Mouse (Mus musculus) heart, embryonic 16.5 days (tissue): ENCODE results near the gene Sept9. TPM values are rescaled to one million over a fixed set of nuclear protein-coding genes. Genes with fewer than 3 reads are reported as not detected.

Experiments used
- ATAC-seq: fragments of 200-750 bp; cut with Nextera tagmentation; replicated peaks from 2 replicates; pipeline ENCODE4 v1.8.0; 2017; ENCODE audit warnings: moderate number of reproducible peaks; ENCODE audit not compliant: insufficient read depth, low FRiP score; ENCODE audit errors: extremely low read depth
- H3K27ac ChIP-seq: fragments of 300-500 bp; sonication (generic); 2 replicates; pipeline ENCODE4 v1.5.1; 2014; ENCODE audit warnings: mild to moderate bottlenecking, low read length, control low read depth, moderate library complexity
- H3K27me3 ChIP-seq: fragments of 300-500 bp; sonication (generic); 2 replicates; pipeline ENCODE4 v1.6.1; 2014; ENCODE audit warnings: low read length, mixed read lengths; ENCODE audit not compliant: control insufficient read depth, insufficient read depth
- H3K36me3 ChIP-seq: fragments of 300-500 bp; sonication (generic); 2 replicates; pipeline ENCODE4 v1.6.1; 2014; ENCODE audit not compliant: control insufficient read depth, insufficient read depth
- H3K4me1 ChIP-seq: fragments of 300-500 bp; sonication (generic); 2 replicates; pipeline ENCODE4 v1.6.1; 2014; ENCODE audit warnings: low read length, mixed read lengths; ENCODE audit not compliant: control insufficient read depth, insufficient read depth
- H3K4me2 ChIP-seq: fragments of 300-500 bp; sonication (generic); 2 replicates; pipeline ENCODE4 v1.6.1; 2014; ENCODE audit warnings: low read depth, mild to moderate bottlenecking, control low read depth, low read length
- H3K4me3 ChIP-seq: fragments of 300-500 bp; sonication (generic); 2 replicates; pipeline ENCODE4 v1.5.1; 2014; ENCODE audit warnings: mild to moderate bottlenecking, control low read depth, low read length
- H3K9ac ChIP-seq: fragments of 300-500 bp; sonication (generic); 2 replicates; pipeline ENCODE4 v1.6.1; 2014; ENCODE audit warnings: low read length, control low read depth
- H3K9me3 ChIP-seq: fragments of 300-500 bp; sonication (generic); replicated peaks from 2 replicates; pipeline ENCODE4 v1.6.1; 2016; ENCODE audit warnings: low read length; ENCODE audit not compliant: control insufficient read depth
- WGBS: fragments of 180-500 bp; shearing (Covaris S2); extraction: QIAGEN DNeasy Blood & Tissue Kit; methylation state at CpG from one replicate; pipeline ENCODE4 v1.1.7; 2014; 5-methylcytosine and 5-hydroxymethylcytosine counted together
- polyA plus RNA-seq: library from polyadenylated mRNA; unstranded; fragments of >200 nt; fragmentation: Nextera tagmentation; extraction: Ambion mirVana; gene quantifications from 2 replicates; pipeline ENCODE4 v1.2.1, GENCODE M21; 2015

Sept9 gene
- polyA plus RNA-seq, 1 experiment from 2014 or later, result 71.0 TPM

DNA sequence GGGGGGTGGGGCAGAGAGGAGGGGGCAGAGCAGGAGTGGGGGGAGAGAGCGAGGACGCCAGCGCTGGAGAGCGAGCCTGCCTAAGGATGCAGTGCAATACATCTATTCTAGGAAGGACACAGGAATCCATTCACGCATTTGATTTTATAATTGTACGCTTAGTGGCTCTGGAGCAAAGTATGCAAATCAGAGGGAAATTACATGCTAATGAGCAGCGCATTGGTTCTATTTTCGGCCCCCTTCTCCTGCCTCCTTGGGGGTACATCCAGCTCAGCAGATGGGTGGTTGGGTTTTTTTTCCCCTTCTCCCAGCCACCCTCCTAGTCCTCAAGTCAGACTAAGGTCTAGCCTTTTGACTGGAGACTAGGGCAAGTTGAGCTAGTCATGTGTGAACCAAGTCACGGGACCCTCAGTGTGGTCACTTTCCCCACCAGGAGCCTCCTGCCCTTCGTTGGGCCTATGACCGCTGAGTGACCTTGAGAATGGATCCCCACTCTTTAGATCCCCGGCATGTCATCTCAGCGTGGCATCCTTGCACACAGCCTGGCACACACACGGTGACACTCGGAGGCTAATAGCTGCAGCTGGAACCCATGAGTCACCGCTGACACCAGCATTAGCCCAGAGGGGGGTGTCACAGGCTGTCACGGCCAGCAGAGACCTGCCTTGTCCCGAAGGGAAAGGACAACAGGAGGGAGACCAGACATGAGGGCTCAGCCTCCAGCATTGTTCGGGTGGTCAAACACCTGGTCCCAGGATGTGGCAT lies 29.5 kb upstream of the Sept9 start:
- 90% methylated on average over 18 of the region's 19 CpGs for whole genome bisulfite sequencing
- H3K4me2 ChIP-seq, result no peak overlapping the region
- no peak for ATAC-seq
- no peaks in the 10 kb centered on the region for H3K27me3 ChIP-seq
- no peak overlapping the region for H3K27ac ChIP-seq
- H3K4me1 ChIP-seq, result peaks cover 4% of the 10 kb centered on the region
- no peaks in the 10 kb centered on the region for H3K9me3 ChIP-seq
- no peak overlapping the region for H3K9ac ChIP-seq
- H3K4me3 ChIP-seq, result no peak overlapping the region
- no peaks in the 10 kb centered on the region for H3K36me3 ChIP-seq

DNA sequence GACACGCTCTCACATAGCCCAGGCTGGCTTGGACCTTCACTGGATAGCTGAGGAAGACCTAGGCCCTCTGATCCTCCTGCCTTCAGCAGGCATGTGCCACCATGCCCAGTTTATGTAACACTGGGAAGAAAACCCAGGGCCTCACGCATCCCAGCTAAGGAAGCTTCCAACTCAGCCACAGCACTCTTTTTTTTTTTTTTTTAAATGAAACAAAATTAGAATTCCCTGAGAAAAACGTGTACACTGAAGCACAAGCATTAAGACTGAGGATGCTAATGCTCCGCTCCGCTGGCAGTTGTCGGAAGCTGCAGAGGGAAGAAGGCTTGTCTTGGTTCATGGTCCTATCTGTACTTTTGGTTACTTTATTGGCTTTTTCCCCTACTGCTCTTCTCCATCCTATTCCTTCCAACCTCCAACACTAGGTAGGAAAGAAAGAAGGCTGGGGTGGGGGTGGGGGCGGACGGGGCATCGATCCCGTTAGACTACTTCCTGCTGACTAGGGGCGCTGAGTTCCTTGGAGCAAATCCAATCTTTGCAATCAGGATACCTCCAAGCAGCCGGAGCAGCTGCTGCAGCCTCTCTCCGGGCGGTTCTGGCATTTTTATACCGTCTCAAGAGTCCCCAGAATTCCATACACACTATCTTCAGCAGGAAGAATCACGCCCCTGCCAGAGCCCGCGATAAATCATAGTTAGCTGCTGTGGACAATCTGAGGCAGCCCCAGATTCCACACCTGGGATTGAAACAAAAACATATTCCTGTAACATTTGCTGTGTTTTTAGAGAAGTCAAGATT lies 25.2 kb upstream of the Sept9 start:
- peak overlapping the region; percentile 42 for H3K9ac ChIP-seq
- no peaks in the 10 kb centered on the region for H3K9me3 ChIP-seq
- H3K4me2 ChIP-seq, result peak overlapping the region; percentile 63
- peak overlapping the region; percentile 44 for H3K4me3 ChIP-seq
- H3K36me3 ChIP-seq, result no peaks in the 10 kb centered on the region
- 34% methylated on average over 18 of the region's 18 CpGs for WGBS
- H3K4me1 ChIP-seq, result peaks cover 4% of the 10 kb centered on the region
- ATAC-seq, result no peak
- H3K27me3 ChIP-seq, result peaks cover 4% of the 10 kb centered on the region; the same call in 1 of the 2 replicates
- peak overlapping the region; percentile 62 for H3K27ac ChIP-seq

DNA sequence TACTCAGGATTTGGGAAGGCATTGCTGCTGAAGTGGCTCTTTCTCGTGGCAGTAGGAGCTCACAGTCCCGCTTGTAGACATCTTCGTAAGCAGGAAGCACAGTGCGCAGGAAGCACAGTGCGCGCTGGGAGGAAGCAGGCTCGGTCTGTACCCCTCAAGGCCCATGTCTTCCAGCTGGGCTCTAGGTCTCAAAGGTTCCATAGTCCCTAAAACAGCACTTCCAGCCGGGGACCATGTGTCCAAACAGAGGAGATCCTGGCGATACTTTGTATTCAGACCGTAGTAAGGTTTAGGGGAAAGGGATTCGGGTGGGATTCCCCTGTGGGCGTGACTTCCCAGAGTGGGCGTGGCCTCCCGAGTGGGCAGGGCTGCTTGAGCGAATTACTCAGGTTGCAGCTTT lies 24.5 kb upstream of the Sept9 start:
- H3K4me2 ChIP-seq, result peak overlapping the region; percentile 63
- peak overlapping the region; percentile 42 for H3K9ac ChIP-seq
- peak overlapping the region; percentile 44 for H3K4me3 ChIP-seq
- ATAC-seq, result no peak
- 38% methylated on average over 15 of the region's 15 CpGs for WGBS
- H3K36me3 ChIP-seq, result no peaks in the 10 kb centered on the region
- H3K4me1 ChIP-seq, result peaks cover 4% of the 10 kb centered on the region
- H3K27me3 ChIP-seq, result peaks cover 4% of the 10 kb centered on the region; the same call in 1 of the 2 replicates
- H3K9me3 ChIP-seq, result no peaks in the 10 kb centered on the region; the same call in 1 of the 2 replicates
- H3K27ac ChIP-seq, result peak overlapping the region; percentile 62

DNA sequence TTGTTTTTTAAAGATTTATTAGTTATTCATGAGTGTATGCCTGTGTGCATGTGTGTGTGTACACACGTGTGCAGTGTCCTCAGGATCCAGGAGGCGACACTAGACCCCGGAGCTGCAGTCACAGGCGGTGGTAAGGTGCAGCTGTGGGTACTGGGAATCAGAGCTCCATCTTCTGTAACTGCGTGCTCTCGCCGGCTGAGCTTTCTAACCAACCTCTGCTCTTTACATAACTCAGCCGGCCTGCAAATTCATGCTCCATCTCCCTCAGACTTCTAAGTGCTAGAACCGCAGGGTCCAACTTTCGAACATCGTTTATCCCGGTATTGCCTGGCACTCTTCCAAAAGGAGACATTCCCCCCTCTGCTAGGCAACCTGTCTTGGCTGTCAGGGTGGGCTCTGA lies 24.0 kb upstream of the Sept9 start:
- Histone ChIP-seq H3K27ac (no peak overlapping the region), H3K4me3 (no peak overlapping the region), H3K36me3 (no peaks in the 10 kb centered on the region), H3K27me3 (peaks cover 4% of the 10 kb centered on the region; the same call in 1 of the 2 replicates), H3K9me3 (peaks cover 3% of the 10 kb centered on the region; the same call in 1 of the 2 replicates), H3K4me2 (no peak overlapping the region), H3K4me1 (peaks cover 4% of the 10 kb centered on the region), H3K9ac (no peak overlapping the region)
- WGBS, result 81% methylated on average over 12 of the region's 12 CpGs
- no peak for ATAC-seq

DNA sequence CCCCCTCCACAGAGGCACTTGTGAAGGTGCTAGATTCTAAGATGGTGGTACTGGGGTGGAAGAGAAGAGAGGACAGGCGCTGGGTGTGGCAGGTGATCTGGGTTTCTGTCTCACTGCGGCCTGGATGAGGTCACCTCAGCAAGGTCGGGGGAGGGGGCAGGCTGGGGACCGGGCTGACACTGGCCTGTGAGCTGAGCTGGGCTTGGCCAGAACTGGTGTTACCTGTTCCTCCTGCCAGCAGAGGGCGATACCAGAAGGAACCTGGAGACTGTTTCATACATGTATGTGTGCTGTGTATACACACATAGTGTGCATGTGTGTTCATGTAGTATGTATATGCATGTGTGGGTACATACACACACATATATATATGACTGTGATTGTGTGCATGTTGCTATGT lies 23.2 kb upstream of the Sept9 start:
- no peak overlapping the region for H3K4me2 ChIP-seq
- ATAC-seq, result 0 out of 2 replicates have a peak, but pooled peaks have one; percentile 31
- H3K36me3 ChIP-seq, result no peaks in the 10 kb centered on the region
- no peak overlapping the region for H3K9ac ChIP-seq
- WGBS, result 29% methylated on average over 5 of the region's 5 CpGs
- H3K9me3 ChIP-seq, result peaks cover 5% of the 10 kb centered on the region; the same call in 1 of the 2 replicates
- H3K27ac ChIP-seq, result no peak overlapping the region
- H3K27me3 ChIP-seq, result peaks cover 4% of the 10 kb centered on the region; the same call in 1 of the 2 replicates
- H3K4me1 ChIP-seq, result peaks cover 4% of the 10 kb centered on the region
- no peak overlapping the region for H3K4me3 ChIP-seq

DNA sequence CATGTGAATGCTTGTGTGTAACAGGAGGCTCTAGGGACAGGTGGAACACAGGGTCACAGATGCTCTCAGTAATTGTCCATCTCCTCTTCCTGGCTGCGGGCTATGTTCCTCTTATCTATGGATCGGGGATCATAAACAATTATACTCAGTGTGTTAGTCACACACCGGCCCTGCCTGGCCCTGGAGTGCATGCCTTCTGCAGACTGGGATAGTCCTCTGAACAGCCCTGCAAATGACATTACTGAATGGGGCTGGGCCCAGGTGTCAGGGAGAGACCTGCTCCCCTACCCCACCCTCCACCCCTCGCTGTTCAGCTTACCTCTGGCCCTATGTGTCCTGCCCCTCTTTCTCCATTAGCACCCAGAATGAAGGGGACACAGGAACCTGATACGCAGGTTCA lies 22.6 kb upstream of the Sept9 start:
- H3K27ac ChIP-seq, result no peak overlapping the region
- no peak overlapping the region for H3K4me2 ChIP-seq
- peaks cover 4% of the 10 kb centered on the region; the same call in 1 of the 2 replicates for H3K27me3 ChIP-seq
- no peaks in the 10 kb centered on the region for H3K36me3 ChIP-seq
- ATAC-seq, result no peak
- H3K9ac ChIP-seq, result no peak overlapping the region
- peaks cover 10% of the 10 kb centered on the region; the same call in 1 of the 2 replicates for H3K9me3 ChIP-seq
- H3K4me1 ChIP-seq, result peaks cover 4% of the 10 kb centered on the region
- H3K4me3 ChIP-seq, result no peak overlapping the region
- WGBS, result 70% methylated on average over 5 of the region's 5 CpGs

DNA sequence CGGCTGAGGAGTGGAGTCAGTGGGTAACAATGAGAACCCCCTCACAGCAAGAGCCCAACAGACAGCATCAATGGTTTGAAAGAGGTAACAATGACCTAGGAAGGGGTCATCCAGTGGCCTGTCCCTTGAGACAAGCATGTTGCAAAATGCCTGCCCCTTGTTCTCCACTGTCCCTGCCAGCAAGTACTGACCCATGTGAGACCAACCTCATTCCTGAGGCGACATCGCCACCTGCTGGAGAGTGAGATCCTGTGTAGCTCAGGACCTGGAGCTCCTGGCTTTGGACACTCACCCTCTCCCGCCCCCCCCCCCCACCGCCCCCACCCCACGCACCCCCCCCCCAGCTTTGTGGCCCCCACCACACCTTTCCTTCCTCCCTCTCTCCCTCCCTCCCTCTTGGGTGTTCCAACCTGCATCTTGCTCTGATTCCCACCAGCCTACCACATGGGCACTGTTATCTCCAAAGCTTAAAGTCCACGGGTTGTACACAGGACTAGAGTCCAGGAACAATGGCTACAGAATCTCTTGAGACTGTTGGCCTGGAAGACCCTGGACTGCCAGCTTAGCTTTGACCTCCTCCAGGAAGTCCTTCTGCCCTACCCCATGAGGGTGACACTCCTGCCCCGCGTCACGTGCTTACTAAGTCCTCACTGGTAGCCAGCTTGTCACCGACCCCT lies 22.0 kb upstream of the Sept9 start:
- Histone ChIP-seq H3K27me3 (peaks cover 4% of the 10 kb centered on the region; the same call in 1 of the 2 replicates), H3K4me2 (no peak overlapping the region), H3K4me3 (no peak overlapping the region), H3K36me3 (no peaks in the 10 kb centered on the region), H3K9ac (no peak overlapping the region), H3K27ac (no peak overlapping the region), H3K4me1 (peaks cover 4% of the 10 kb centered on the region), H3K9me3 (peaks cover 15% of the 10 kb centered on the region)
- WGBS, result 43% methylated on average over 8 of the region's 11 CpGs
- ATAC-seq, result peak; percentile 71

DNA sequence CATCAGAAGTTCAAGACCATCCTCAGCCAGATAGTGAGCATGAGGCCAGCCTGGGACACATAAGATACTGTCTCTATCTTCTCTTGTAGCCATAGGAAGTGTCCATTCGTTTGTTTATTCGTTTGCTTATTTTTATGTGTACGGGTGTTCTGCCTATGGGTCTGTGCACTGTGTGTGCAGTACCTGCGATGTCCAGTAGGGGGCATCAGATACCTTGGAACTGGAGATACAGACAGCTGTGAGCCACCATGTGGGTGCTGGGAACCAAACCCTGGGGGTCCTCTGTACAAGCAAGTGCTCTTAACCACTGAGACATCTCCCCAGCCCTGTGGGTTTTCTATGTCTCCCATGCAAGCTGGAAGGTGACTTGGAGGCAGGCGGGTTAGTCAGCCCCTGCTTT lies 19.6 kb upstream of the Sept9 start:
- WGBS, result 85% methylated on average over 5 of the region's 5 CpGs
- H3K27ac ChIP-seq, result no peak overlapping the region

More for the DNA sequence above, 19.6 kb upstream of the Sept9 start:
- Histone ChIP-seq H3K36me3 (no peaks in the 10 kb centered on the region), H3K4me3 (no peak overlapping the region), H3K27me3 (peaks cover 4% of the 10 kb centered on the region; the same call in 1 of the 2 replicates), H3K4me2 (no peak overlapping the region), H3K9ac (no peak overlapping the region), H3K9me3 (peaks cover 15% of the 10 kb centered on the region), H3K4me1 (no peaks in the 10 kb centered on the region; the same call in 1 of the 2 replicates)
- ATAC-seq, result no peak
